Mouse (Mus musculus): Measurements from ENCODE around the gene Slc50a1. TPM values are rescaled to one million over a fixed set of nuclear protein-coding genes. Genes with fewer than 3 reads are reported as not detected.

Slc50a1 gene
- polyA plus RNA-seq, 1 experiment from 2014 or later, result 70.5 TPM

DNA sequence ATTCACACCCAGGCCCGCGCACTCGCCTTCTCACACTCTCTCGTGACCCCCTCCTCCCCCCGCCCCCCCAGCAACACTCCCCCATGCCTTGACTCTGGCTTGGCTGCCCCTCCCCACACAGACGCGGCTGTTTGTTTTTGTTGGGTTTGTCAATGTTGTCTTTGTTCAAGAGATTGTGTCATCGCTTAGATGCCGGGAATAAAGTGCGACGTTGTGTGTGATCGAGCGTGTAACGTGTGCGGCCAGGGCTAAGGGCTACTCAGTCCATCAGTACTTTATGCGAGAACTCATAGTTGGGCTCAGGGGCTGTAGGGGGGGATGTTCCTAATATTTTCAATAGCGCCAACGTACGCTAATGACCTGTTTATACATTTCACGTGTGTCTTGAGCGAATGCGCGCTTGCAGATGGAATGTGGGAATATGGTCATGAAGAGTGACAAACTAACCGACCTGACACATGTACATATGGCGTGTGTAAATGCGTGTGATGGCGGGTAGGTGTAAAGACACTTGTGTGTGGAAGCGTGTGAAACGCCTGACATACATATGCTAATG, 9.8 kb upstream of the Slc50a1 start:
- Histone ChIP-seq H3K4me3 (ENCODE audit: low read depth, low read length) (peak overlapping the region; percentile 50), H3K4me2 (ENCODE audit: low read depth, low read length) (peak overlapping the region; percentile 80), H3K9me3 (ENCODE audit: control insufficient read depth, low read length) (no peaks in the 10 kb centered on the region), H3K36me3 (ENCODE audit: control insufficient read depth, insufficient read depth, low read length) (0 out of 2 replicates have a peak, but pooled peaks cover 8% of the 10 kb centered on the region), H3K4me1 (ENCODE audit: control insufficient read depth, insufficient read depth, low read length) (peaks cover 27% of the 10 kb centered on the region), H3K9ac (ENCODE audit: low read depth, low read length) (peak overlapping the region; percentile 71), H3K27me3 (replicated peaks; ENCODE audit: control insufficient read depth, insufficient read depth, low read length) (0 out of 2 replicates have a peak, but pooled peaks cover 7% of the 10 kb centered on the region), H3K27ac (replicated peaks; ENCODE audit: low read depth, low read length) (peak overlapping the region; percentile 82)
- ATAC-seq (ENCODE audit: low read depth), result no peak
- WGBS, result under 1% methylated on average over 28 of the region's 29 CpGs
- DNase-seq (ENCODE audit: low spot score), result no peak

GRCm38 (mm10) chr3:89279153-89279890, 9.0 kb upstream of the Slc50a1 start:
- H3K27ac ChIP-seq (replicated peaks; ENCODE audit: low read depth, low read length), result peak overlapping the region; percentile 82
- H3K4me3 ChIP-seq (ENCODE audit: low read depth, low read length), result peak overlapping the region; percentile 50
- H3K9ac ChIP-seq (ENCODE audit: low read depth, low read length), result peak overlapping the region; percentile 71
- peak overlapping the region; percentile 80 for H3K4me2 ChIP-seq (ENCODE audit: low read depth, low read length)
- WGBS, result 3% methylated on average over 32 of the region's 35 CpGs
- no peaks in the 10 kb centered on the region for H3K9me3 ChIP-seq (ENCODE audit: control insufficient read depth, low read length)
- peak; percentile 85 for ATAC-seq (ENCODE audit: low read depth)
- peaks cover 27% of the 10 kb centered on the region for H3K4me1 ChIP-seq (ENCODE audit: control insufficient read depth, insufficient read depth, low read length)
- peak; percentile 92 for DNase-seq (ENCODE audit: low spot score)
- H3K27me3 ChIP-seq (replicated peaks; ENCODE audit: control insufficient read depth, insufficient read depth, low read length), result 0 out of 2 replicates have a peak, but pooled peaks cover 7% of the 10 kb centered on the region
- 0 out of 2 replicates have a peak, but pooled peaks cover 13% of the 10 kb centered on the region for H3K36me3 ChIP-seq (ENCODE audit: control insufficient read depth, insufficient read depth, low read length)

GRCm38 (mm10) chr3:89278643-89279042, 8.3 kb upstream of the Slc50a1 start:
- Histone ChIP-seq H3K27ac (replicated peaks; ENCODE audit: low read depth, low read length) (peak overlapping the region; percentile 82), H3K4me1 (ENCODE audit: control insufficient read depth, insufficient read depth, low read length) (peaks cover 27% of the 10 kb centered on the region), H3K36me3 (ENCODE audit: control insufficient read depth, insufficient read depth, low read length) (0 out of 2 replicates have a peak, but pooled peaks cover 16% of the 10 kb centered on the region), H3K4me2 (ENCODE audit: low read depth, low read length) (peak overlapping the region; percentile 80), H3K9me3 (ENCODE audit: control insufficient read depth, low read length) (no peaks in the 10 kb centered on the region), H3K27me3 (replicated peaks; ENCODE audit: control insufficient read depth, insufficient read depth, low read length) (0 out of 2 replicates have a peak, but pooled peaks cover 7% of the 10 kb centered on the region), H3K9ac (ENCODE audit: low read depth, low read length) (peak overlapping the region; percentile 71), H3K4me3 (ENCODE audit: low read depth, low read length) (peak overlapping the region; percentile 50)
- WGBS, result 18% methylated on average over 8 of the region's 8 CpGs
- DNase-seq (ENCODE audit: low spot score) (no peak), ATAC-seq (ENCODE audit: low read depth) (no peak)

- Histone ChIP-seq H3K4me2 (ENCODE audit: low read depth, low read length) (peak overlapping the region; percentile 80), H3K4me1 (ENCODE audit: control insufficient read depth, insufficient read depth, low read length) (peaks cover 27% of the 10 kb centered on the region), H3K36me3 (ENCODE audit: control insufficient read depth, insufficient read depth, low read length) (0 out of 2 replicates have a peak, but pooled peaks cover 16% of the 10 kb centered on the region), H3K9me3 (ENCODE audit: control insufficient read depth, low read length) (no peaks in the 10 kb centered on the region), H3K9ac (ENCODE audit: low read depth, low read length) (peak overlapping the region; percentile 71), H3K27me3 (replicated peaks; ENCODE audit: control insufficient read depth, insufficient read depth, low read length) (0 out of 2 replicates have a peak, but pooled peaks cover 7% of the 10 kb centered on the region), H3K4me3 (ENCODE audit: low read depth, low read length) (peak overlapping the region; percentile 50), H3K27ac (replicated peaks; ENCODE audit: low read depth, low read length) (peak overlapping the region; percentile 82)
- DNase-seq (ENCODE audit: low spot score) (no peak), ATAC-seq (ENCODE audit: low read depth) (no peak)
- 46% methylated on average over 6 of the region's 7 CpGs for WGBS
Observed at GRCm38 (mm10) chr3:89278107-89278506, 7.7 kb upstream of the Slc50a1 start.

DNA sequence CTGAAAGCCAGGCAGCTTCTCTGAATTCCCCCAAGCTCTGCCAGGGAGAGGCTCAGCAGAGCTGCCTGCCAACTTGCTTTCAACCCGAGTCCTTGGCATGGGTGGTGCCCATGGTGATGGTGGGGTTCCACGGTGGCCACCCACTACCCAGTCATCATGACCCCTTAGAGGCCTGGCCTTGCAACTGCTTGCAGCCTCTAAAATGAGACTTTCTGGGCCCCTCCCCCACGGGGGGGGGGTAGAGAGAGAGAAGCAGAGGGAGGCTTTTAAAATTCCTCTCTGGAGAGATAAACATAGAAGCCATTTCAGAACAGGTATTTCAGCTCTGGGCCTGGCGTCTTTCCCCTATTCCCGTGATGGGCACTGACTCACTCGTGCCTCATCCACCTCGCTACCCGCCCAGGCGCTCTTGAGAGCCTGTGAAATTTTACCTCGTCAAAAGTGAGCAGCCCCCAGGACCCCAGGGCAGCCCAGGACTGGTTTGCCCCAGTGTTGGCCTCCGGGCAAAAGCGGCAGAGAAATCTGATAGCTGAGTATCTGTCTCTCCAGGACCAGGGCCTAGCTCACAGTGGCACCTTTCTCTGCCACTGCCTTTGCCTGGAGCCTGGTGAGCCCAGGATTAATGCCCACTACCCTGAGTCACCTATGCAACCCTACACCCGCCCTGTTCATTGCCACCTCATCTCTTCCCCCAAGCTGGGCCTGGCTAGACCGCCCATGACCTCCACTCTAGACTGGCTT, 7.1 kb upstream of the Slc50a1 start:
- peak overlapping the region; percentile 82 for H3K27ac ChIP-seq (replicated peaks; ENCODE audit: low read depth, low read length)
- H3K4me1 ChIP-seq (ENCODE audit: control insufficient read depth, insufficient read depth, low read length), result peaks cover 27% of the 10 kb centered on the region
- peaks cover 19% of the 10 kb centered on the region for H3K36me3 ChIP-seq (ENCODE audit: control insufficient read depth, insufficient read depth, low read length)
- DNase-seq (ENCODE audit: low spot score) (peak; percentile 64), ATAC-seq (ENCODE audit: low read depth) (peak; percentile 3; the same call in 1 of the 2 replicates)
- WGBS, result 35% methylated on average over 14 of the region's 14 CpGs
- peak overlapping the region; percentile 50 for H3K4me3 ChIP-seq (ENCODE audit: low read depth, low read length)
- peak overlapping the region; percentile 80 for H3K4me2 ChIP-seq (ENCODE audit: low read depth, low read length)
- peak overlapping the region; percentile 71 for H3K9ac ChIP-seq (ENCODE audit: low read depth, low read length)
- no peaks in the 10 kb centered on the region for H3K9me3 ChIP-seq (ENCODE audit: control insufficient read depth, low read length)
- 0 out of 2 replicates have a peak, but pooled peaks cover 7% of the 10 kb centered on the region for H3K27me3 ChIP-seq (replicated peaks; ENCODE audit: control insufficient read depth, insufficient read depth, low read length)

- Histone ChIP-seq H3K27me3 (replicated peaks; ENCODE audit: control insufficient read depth, insufficient read depth, low read length) (no peaks in the 10 kb centered on the region), H3K4me1 (ENCODE audit: control insufficient read depth, insufficient read depth, low read length) (peaks cover 20% of the 10 kb centered on the region), H3K27ac (replicated peaks; ENCODE audit: low read depth, low read length) (no peak overlapping the region), H3K4me2 (ENCODE audit: low read depth, low read length) (no peak overlapping the region), H3K9ac (ENCODE audit: low read depth, low read length) (no peak overlapping the region), H3K4me3 (ENCODE audit: low read depth, low read length) (no peak overlapping the region), H3K36me3 (ENCODE audit: control insufficient read depth, insufficient read depth, low read length) (peaks cover 27% of the 10 kb centered on the region), H3K9me3 (ENCODE audit: control insufficient read depth, low read length) (no peaks in the 10 kb centered on the region)
- ATAC-seq (ENCODE audit: low read depth), result no peak
- 91% methylated on average over 13 of the region's 13 CpGs for WGBS
- DNase-seq (ENCODE audit: low spot score), result no peak
Observed at GRCm38 (mm10) chr3:89276061-89276460, 5.7 kb upstream of the Slc50a1 start.

DNA sequence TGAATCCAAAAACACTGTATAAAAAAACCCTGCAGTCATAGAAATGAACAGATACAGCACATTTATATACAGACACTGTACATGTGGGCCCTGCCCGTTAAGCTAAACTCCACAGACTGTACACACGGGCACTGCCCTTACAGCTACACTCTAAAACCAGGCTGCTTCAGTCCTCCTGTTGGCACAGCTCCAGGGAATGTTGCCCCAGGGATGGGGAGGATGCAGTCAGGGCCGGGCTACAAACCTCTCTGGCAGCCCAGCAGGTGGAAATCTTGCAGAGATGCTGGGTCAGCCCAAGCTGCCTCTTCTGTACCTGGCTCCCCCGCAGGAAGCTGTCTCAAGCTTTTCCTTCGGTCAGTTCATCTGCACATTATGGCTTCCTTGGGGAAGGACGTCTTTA, 1.4 kb upstream of the Slc50a1 start:
- Histone ChIP-seq H3K4me1 (ENCODE audit: control insufficient read depth, insufficient read depth, low read length) (peaks cover 27% of the 10 kb centered on the region), H3K4me3 (ENCODE audit: low read depth, low read length) (no peak overlapping the region), H3K27me3 (replicated peaks; ENCODE audit: control insufficient read depth, insufficient read depth, low read length) (no peaks in the 10 kb centered on the region), H3K27ac (replicated peaks; ENCODE audit: low read depth, low read length) (no peak overlapping the region), H3K9ac (ENCODE audit: low read depth, low read length) (no peak overlapping the region), H3K4me2 (ENCODE audit: low read depth, low read length) (no peak overlapping the region), H3K36me3 (ENCODE audit: control insufficient read depth, insufficient read depth, low read length) (peaks cover 27% of the 10 kb centered on the region), H3K9me3 (ENCODE audit: control insufficient read depth, low read length) (no peaks in the 10 kb centered on the region)
- no peak for DNase-seq (ENCODE audit: low spot score)
- 65% methylated on average over 6 of the region's 6 CpGs for WGBS
- ATAC-seq (ENCODE audit: low read depth), result no peak

DNA sequence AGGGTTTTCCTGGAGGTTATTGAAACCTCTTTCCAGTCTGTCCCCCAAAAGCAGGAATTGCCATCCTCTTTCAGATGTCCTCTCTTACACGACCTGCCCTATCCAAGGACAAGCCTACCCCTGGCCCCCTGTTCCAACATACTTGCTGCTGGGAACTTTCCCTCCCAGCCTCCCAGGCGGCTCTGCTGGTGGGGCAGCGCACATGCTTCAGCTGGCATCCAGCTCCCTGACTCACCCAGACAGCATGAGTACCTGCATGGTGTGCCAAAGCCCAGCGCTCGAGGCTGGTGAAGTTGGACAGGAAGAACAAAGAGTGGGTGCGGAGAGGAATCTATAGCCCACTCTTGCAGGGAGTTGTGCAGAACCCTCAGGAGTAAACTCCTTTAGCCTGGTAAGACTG, 521 bp upstream of the Slc50a1 start:
- DNase-seq (ENCODE audit: low spot score) (no peak), ATAC-seq (ENCODE audit: low read depth) (no peak)
- peak overlapping the region; percentile 69 for H3K9ac ChIP-seq (ENCODE audit: low read depth, low read length)
- peaks cover 27% of the 10 kb centered on the region for H3K4me1 ChIP-seq (ENCODE audit: control insufficient read depth, insufficient read depth, low read length)
- WGBS, result 61% methylated on average over 6 of the region's 6 CpGs
- no peaks in the 10 kb centered on the region for H3K9me3 ChIP-seq (ENCODE audit: control insufficient read depth, low read length)
- peaks cover 24% of the 10 kb centered on the region for H3K36me3 ChIP-seq (ENCODE audit: control insufficient read depth, insufficient read depth, low read length)
- H3K4me2 ChIP-seq (ENCODE audit: low read depth, low read length), result peak overlapping the region; percentile 81
- H3K27ac ChIP-seq (replicated peaks; ENCODE audit: low read depth, low read length), result peak overlapping the region; percentile 80
- H3K27me3 ChIP-seq (replicated peaks; ENCODE audit: control insufficient read depth, insufficient read depth, low read length), result no peaks in the 10 kb centered on the region
- peak overlapping the region; percentile 54 for H3K4me3 ChIP-seq (ENCODE audit: low read depth, low read length)

All from embryonic facial prominence, embryonic 14.5 days (tissue).